Mouse (Mus musculus): ENCODE data around the gene Prpf40b.

Prpf40b gene

GRCm38 (mm10) chr15:99333676-99334065 is 38.8 kb downstream of the Prpf40b start:
- DNase-seq: peak; percentile 74

- DNase-seq: no peak
Measured at GRCm38 (mm10) chr15:99334500-99334899, 39.6 kb downstream of the Prpf40b start.

GRCm38 (mm10) chr15:99335801-99336320 is 41.0 kb downstream of the Prpf40b start:
- DNase-seq: no peak

- DNase-seq: no peak
Measured at GRCm38 (mm10) chr15:99338916-99339315, 44.0 kb downstream of the Prpf40b start.

- no peak for DNase-seq
Measured at GRCm38 (mm10) chr15:99339669-99340068, 44.8 kb downstream of the Prpf40b start.

- DNase-seq: no peak
Measured at GRCm38 (mm10) chr15:99341102-99341501, 46.2 kb downstream of the Prpf40b start.

- no peak for DNase-seq
Measured at GRCm38 (mm10) chr15:99342194-99342981, 47.5 kb downstream of the Prpf40b start.

GRCm38 (mm10) chr15:99343414-99344147 is 48.7 kb downstream of the Prpf40b start:
- no peak for DNase-seq

GRCm38 (mm10) chr15:99344148-99344870 is 49.4 kb downstream of the Prpf40b start:
- DNase-seq: no peak

GRCm38 (mm10) chr15:99344961-99345360 is 50.1 kb downstream of the Prpf40b start:
- DNase-seq: no peak

- DNase-seq: no peak
Measured at GRCm38 (mm10) chr15:99351610-99352009, 56.7 kb downstream of the Prpf40b start.

GRCm38 (mm10) chr15:99352306-99352705 is 57.4 kb downstream of the Prpf40b start:
- no peak for DNase-seq

GRCm38 (mm10) chr15:99355660-99356059 is 60.8 kb downstream of the Prpf40b start:
- DNase-seq: no peak

GRCm38 (mm10) chr15:99356462-99356861 is 61.6 kb downstream of the Prpf40b start:
- DNase-seq: no peak

GRCm38 (mm10) chr15:99358952-99359351 is 64.1 kb downstream of the Prpf40b start:
- no peak for DNase-seq

- no peak for DNase-seq
Measured at GRCm38 (mm10) chr15:99364022-99364530, 69.2 kb downstream of the Prpf40b start.

- no peak for DNase-seq
Measured at GRCm38 (mm10) chr15:99364921-99365320, 70.0 kb downstream of the Prpf40b start.

Data from kidney, postnatal 14 days (tissue).